Mouse (Mus musculus) embryonic facial prominence, embryonic 12.5 days (tissue): ENCODE measurements around the gene Txlnb. TPM values are rescaled to one million over a fixed set of nuclear protein-coding genes. Genes with fewer than 3 reads are reported as not detected.
A peak's percentile ranks its signal among the peaks of the same experiment; 100 is the strongest.

Source experiments
- ATAC-seq: fragments of 200-750 bp; cut with Nextera tagmentation; 2 replicates; pipeline ENCODE4 v1.8.0; 2017; ENCODE audit not compliant: insufficient number of reproducible peaks, insufficient read depth, low FRiP score, low TSS enrichment
- H3K27ac ChIP-seq: fragments of 300-500 bp; sonication (generic); 2 replicates; pipeline ENCODE4 v1.5.1; 2016; ENCODE audit warnings: mild to moderate bottlenecking
- H3K27me3 ChIP-seq: fragments of 300-500 bp; sonication (generic); 2 replicates; pipeline ENCODE4 v1.6.1; 2016; ENCODE audit warnings: mild to moderate bottlenecking, moderate library complexity
- H3K36me3 ChIP-seq: fragments of 300-500 bp; sonication (generic); 2 replicates; pipeline ENCODE4 v1.6.1; 2016; ENCODE audit warnings: mild to moderate bottlenecking
- H3K4me1 ChIP-seq: fragments of 300-500 bp; sonication (generic); 2 replicates; pipeline ENCODE4 v1.6.1; 2016
- H3K4me2 ChIP-seq: fragments of 300-500 bp; sonication (generic); replicated peaks from 2 replicates; pipeline ENCODE4 v1.6.1; 2016; ENCODE audit warnings: mild to moderate bottlenecking, moderate library complexity
- H3K4me3 ChIP-seq: fragments of 300-500 bp; sonication (generic); 2 replicates; pipeline ENCODE4 v1.5.1; 2016; ENCODE audit warnings: mild to moderate bottlenecking
- H3K9ac ChIP-seq: fragments of 300-500 bp; sonication (generic); 2 replicates; pipeline ENCODE4 v1.6.1; 2016; ENCODE audit warnings: mild to moderate bottlenecking, moderate library complexity
- H3K9me3 ChIP-seq: fragments of 300-500 bp; sonication (generic); 2 replicates; pipeline ENCODE4 v1.6.1; 2016; ENCODE audit warnings: mild to moderate bottlenecking, moderate library complexity
- WGBS: fragments of 180-500 bp; shearing (Covaris S2); methylation state at CpG from one replicate; pipeline ENCODE4 v1.1.7; 2016; 5-methylcytosine and 5-hydroxymethylcytosine counted together
- polyA plus RNA-seq: library from polyadenylated mRNA; unstranded; fragments of >200 nt; fragmentation: Nextera tagmentation; extraction: Ambion mirVana; gene quantifications from 2 replicates; pipeline ENCODE4 v1.2.1, GENCODE M21; 2016

Txlnb gene
- polyA plus RNA-seq, 1 experiment from 2014 or later, result 2.1 TPM

DNA sequence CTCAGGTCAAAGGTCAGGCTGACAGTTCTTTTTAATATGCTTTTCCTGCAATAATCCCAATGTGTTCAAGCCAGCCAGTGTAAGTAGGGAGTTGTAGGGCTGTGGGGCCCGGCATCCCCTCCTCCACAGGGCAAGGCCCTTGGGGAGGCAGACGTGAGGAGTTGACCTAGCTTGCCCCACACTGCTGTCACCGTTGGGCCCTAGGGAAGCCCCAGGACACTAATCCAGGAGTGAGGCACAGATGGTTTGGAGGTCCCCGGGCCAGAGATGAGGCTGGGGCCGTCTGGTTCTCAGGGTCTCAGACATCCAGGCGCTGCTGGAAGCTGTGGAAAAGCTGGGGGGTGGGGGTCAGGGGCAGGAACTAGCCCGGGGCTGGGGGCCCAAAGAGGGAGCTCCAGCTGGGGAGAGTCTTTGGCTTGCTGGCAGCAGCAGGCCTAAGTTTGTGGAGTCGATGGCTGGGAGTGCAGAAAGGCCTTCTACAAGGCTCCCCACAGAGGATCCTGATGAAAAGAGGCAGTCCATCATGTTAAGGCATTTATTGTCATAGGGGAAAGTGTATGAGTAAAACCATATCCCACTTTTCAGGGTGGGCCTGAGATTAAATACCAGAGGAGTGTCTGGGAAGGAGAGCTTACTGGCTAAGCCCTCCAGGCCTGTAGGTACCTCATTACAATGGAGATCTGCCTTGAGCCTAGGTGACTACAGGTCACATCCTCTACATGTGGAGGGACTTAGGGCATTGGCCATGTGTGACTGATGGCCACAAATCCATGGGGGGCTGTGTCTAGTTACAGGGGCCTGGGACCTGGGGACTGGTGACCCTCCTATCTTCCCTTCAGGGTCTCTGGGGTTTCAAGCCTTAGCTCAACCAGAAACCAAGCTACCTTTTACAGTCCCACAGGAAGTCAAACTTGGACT lies 82.2 kb downstream of the Txlnb start:
- peak; percentile 60; the same call in 1 of the 2 replicates for ATAC-seq
- no peaks in the 10 kb centered on the region; the same call in 1 of the 2 replicates for H3K4me1 ChIP-seq
- no peak overlapping the region for H3K9ac ChIP-seq
- 20% methylated on average over 8 of the region's 8 CpGs for WGBS
- H3K4me3 ChIP-seq, result no peak overlapping the region
- no peaks in the 10 kb centered on the region for H3K36me3 ChIP-seq
- no peaks in the 10 kb centered on the region for H3K9me3 ChIP-seq
- no peak overlapping the region for H3K27ac ChIP-seq
- H3K27me3 ChIP-seq, result no peaks in the 10 kb centered on the region
- no peak overlapping the region for H3K4me2 ChIP-seq

DNA sequence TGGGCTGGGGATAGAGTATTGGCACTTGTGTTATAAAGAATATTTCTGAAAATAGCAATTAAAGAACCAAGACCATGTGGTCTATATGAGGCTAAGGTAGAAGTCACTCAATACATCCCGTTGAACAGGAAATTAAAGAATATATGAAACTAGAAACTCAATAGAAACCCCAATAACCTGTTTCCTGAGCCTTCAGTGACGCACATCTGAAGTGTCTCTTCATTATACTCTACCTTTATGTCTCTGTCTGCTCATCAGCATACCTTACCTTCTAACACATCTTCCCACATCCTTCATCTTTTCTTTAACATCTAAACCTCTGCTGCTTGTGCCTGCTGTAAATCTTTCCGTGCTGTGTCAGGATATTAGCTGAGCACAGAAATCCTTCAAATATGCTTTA lies 84.0 kb downstream of the Txlnb start:
- H3K4me1 ChIP-seq, result no peaks in the 10 kb centered on the region; the same call in 1 of the 2 replicates
- ATAC-seq, result no peak
- H3K4me2 ChIP-seq, result no peak overlapping the region
- no peak overlapping the region for H3K9ac ChIP-seq
- 91% methylated on average over 3 of the region's 3 CpGs for WGBS
- no peak overlapping the region for H3K27ac ChIP-seq
- no peaks in the 10 kb centered on the region for H3K36me3 ChIP-seq
- no peaks in the 10 kb centered on the region for H3K27me3 ChIP-seq
- no peak overlapping the region for H3K4me3 ChIP-seq
- no peaks in the 10 kb centered on the region for H3K9me3 ChIP-seq

DNA sequence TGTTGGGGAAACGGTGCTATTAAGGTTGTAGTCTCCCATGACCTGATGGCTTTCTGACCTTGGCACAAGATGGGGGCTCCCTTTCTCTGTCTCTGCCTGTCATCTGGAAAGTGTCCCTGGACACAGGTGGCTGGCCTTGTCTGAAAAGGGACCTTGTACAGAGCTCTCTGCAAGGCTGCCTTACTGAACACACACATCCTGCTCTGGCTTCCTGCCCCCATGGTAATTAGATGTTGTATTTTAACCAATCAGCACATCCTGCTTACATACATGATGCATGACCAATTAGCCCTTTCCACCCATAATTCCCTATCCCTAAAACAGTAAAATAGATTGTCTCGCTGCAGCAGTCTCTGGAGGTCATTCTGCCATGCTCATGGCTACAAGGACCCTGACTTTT lies 84.7 kb downstream of the Txlnb start:
- H3K4me3 ChIP-seq, result no peak overlapping the region
- H3K27ac ChIP-seq, result no peak overlapping the region
- no peak for ATAC-seq
- no peak overlapping the region for H3K9ac ChIP-seq
- H3K4me1 ChIP-seq, result no peaks in the 10 kb centered on the region; the same call in 1 of the 2 replicates
- H3K36me3 ChIP-seq, result no peaks in the 10 kb centered on the region
- 58% methylated on average over 2 of the region's 2 CpGs for WGBS
- H3K4me2 ChIP-seq, result no peak overlapping the region
- no peaks in the 10 kb centered on the region for H3K9me3 ChIP-seq
- H3K27me3 ChIP-seq, result no peaks in the 10 kb centered on the region

Other genes starting within 250 kb of the Txlnb start
- 40.5 and 43.8 TPM in 2 replicates for gene Cited2, start 73.0 kb upstream of the Txlnb start, polyA plus RNA-seq
- 4.9 TPM in 2 replicates for gene Heca, start 151.8 kb downstream of the Txlnb start, polyA plus RNA-seq
- gene Abracl, start 227.1 kb downstream of the Txlnb start, polyA plus RNA-seq, result 153 and 159 TPM in 2 replicates